Mouse (Mus musculus) right cerebral cortex, postnatal 10 days (tissue): ENCODE measurements around the gene Vav3.

ENCODE experiments used
- DNase-seq, 2 experiments: peaks; one replicate each; pipeline ENCODE4 v3.0.0; 2021; ENCODE audit warnings: low spot score in 2 of 2

Vav3 gene

DNA sequence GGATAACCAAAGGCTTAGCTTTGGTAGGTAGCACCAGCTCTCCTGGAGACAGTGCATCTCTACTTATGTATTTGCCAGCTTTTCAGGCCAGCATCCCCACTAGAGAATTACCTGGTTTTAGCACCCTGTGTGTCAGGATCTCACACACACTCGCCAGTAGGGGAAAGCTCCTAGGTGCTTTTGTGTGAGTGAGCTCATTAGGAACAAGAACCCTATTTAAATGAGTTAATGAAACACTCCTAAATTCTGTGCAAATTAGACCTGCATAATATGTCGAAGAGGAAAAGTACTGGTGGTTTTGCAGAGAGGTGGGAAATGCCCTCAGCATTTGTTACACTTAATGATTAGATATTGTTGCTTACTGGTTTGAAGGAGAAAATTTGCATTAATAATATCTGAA, 350.1 kb downstream of the Vav3 start:
- no peak for DNase-seq

DNA sequence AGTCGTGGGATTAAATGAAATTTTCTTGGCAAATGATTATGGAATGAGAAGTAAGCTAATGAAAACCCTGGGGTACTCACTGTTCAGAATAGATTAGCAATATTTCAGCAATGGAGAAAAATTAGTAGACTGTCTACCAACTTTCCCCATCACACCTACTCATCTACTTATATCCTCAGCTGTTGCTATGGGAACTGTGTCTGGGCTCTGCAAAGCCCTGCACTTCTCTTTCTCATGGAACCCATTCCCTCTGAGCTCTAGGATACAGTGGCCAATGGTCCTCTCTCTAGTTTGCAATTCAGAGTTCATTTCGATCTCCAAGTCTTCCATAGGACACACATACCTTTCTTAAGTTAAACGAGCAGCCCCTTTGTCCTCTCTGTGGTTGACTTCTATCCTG, 352.2 kb downstream of the Vav3 start:
- DNase-seq, result peak in 1 of 2 experiments; percentile 31

DNA sequence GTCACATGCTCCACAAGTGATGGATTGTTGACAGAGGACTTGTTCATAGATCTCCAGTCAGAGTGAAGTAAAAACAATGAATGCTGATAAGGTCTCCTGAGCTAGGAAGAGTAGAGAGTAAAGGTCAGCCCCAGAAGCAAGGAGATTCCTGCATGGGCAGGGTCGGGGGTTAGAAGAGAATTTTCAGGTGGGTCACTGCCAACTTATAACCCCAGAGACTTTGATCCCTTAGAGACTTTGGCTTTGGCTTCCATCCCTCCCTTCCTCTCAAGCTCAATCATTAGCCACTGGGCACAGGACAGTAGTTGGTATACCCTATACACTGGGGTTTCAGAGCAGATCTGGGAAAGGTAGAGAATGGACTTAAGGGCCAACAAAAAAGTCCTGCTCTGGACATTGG, 360.8 kb downstream of the Vav3 start:
- no peak for DNase-seq

DNA sequence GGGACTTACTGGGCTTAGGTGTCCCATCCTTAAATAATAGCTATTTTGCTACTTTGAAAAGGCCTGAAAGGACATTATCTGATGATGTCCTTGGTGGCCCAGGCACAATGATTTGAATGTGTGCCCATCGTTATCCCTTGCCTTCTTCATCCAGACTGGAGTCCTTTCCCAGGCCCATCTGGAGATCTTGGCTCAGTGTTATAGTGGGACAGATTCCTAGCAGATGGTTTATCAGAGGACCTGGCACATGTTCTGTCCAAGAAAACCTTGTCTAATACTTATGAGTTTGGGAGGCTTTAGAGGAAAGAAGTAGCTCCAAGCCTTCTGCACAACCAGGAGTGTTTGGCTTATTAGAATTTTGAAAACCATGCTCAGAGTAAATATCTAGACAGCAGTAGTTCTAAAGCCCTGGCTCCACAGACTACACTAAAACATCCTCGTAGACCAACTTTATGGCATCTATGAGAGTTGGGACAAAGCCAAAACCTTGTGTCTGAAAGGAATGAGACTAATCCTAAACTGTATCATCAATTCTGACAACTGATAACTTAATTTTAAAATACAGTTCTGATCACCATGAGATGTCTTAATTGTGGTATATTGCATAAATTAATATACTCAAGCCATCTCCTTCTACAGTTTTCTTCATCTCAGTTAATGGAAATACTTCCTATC, 367.5 kb downstream of the Vav3 start:
- peak; percentile 37 to 45 for DNase-seq

DNA sequence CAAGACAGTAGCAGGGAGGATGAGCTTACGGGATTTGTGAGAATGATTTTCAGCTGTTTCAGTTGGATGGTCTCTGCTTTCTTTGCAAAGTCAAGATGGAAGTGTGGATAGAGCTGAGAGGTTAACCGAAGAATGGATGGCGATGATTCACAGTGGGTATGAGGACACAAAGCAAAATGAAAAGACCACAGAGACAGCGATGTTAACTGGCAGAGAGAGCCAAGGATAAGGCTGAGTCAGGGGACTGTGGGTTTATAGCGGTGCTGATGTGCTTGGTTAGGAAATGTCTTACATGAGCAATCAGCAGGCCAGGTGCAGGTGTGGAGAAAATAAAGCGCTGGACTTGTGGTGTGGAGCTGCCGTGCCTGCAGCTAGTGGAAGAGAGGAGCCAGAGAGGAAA, 371.3 kb downstream of the Vav3 start:
- DNase-seq, result no peak

DNA sequence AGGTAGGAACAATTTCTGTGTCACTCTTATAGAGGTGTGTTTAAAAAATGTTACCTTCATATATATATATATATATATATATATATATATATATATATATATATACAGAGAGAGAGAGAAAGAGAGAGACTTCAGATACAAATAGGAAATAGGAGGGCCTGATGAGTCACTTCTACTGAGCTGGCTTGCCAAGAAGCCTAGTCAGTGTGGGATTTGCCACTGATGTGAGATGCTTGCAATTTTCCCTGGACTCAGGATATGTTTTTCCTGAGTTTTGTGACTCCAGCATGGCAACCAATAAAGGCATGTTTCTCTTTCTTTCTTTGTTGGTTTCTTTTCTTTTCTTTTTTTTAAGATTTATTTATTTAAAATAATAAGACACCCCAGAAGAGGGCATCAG, 374.0 kb downstream of the Vav3 start:
- no peak for DNase-seq

DNA sequence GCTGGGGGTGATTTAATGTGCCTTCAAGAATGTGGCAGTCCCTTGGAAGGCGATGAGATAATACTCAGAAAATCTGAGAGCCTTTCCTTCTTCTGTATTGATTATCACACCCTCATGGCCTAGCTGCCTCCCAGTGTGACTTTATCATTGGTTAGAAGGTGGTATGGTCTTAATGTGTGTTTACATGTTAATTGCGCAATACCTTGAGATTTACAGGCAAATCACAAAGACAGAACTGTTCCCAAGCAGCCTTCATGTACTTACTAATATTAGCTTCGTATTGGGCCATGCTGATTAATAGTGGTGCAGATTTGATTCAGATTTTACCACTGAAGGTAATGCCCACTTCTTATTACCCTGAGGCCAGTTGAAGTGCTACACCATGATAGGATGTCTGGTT, 381.3 kb downstream of the Vav3 start:
- no peak for DNase-seq

DNA sequence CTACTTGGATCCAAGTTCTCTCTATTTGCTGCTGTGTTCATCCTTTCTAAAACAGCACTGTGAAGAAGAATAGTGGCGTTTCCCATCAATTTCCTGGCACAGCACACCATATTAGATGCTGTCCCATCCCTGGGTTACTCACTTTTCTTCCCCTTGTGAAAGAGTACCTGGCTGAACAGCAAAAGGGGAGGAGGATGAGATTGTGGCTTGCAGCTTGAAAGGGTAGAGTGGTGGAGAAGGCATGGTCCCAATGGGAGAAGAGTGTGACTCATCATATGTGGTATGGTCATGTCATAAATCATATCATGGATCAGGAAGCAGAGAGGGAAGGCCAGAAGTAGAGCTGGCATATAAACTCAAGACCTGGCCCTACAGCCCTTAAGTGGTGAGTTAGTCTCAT, 386.3 kb downstream of the Vav3 start:
- no peak for DNase-seq

DNA sequence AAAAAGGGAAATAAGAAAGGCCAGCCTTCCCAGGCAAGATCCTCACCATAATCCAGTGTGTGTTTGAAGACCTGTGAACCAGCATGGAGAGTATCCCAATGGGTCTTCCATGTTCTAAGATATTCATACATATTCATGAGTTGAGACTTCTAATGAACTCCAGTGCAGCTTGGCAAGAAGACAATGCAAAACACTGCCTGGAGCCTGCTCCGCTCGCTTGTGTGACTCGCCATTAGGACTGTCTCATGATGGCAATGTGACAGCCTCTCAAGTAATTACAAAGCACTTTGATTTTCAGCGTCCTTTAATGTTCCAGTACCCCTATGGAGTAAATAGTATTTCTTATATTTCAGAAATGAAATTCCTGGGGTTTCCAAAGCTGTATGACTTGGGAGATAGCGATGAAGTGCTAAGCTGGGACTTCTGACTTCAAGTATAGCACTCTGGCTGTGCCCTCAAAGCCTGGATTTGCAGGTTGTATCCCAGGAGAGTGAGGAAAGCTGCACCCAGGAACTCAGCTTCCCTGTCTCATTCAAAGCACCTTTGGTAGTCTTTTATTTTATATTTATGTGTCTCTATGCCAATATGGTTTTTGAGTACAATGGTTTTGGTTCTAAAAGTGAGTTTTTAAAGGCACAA, 391.3 kb downstream of the Vav3 start:
- DNase-seq, result peak; percentile 31 to 40

DNA sequence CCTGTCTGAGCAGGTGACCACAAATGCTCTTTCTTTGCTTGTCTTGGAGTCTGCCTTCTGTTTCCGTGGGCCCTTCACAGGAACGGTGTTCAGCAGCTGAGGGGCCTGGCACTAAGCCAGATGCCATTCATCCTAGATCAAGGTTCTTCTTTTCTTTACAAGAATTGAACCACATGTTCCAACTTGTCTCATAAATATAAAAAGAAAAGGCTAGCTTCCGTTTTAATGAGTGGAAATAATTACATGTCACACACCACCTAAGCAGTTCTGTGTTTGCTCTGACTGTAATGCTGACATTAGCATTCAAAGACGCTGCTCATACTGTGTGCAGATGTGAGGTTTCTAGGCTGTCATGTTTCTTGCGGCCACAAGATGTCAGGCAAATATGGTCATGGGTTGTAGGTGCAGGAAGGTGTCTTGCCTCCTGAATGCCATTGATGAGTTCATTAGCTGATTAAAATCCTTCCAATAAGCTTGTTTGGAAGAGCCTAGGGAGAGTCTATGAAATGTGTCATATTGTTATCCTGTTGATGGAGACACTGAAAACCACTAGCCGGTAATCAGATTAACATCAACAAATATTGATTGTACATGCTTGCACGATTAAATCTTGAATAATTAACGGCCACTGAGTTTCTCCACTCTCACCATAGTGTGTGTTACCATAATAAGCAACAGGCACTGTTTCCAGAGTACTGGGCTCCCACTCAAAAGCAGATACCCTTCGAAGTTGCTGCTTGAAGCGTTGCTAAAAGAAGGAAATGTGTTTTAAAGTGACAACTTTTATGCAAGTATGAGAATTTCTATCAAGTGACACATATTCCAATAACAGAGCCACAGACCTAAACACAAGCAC, 392.1 kb downstream of the Vav3 start:
- peak; percentile 46 to 58 for DNase-seq
